Mouse (Mus musculus) left cerebral cortex, postnatal 14 days (tissue): Measurements from ENCODE around the gene Arfip1. TPM values are rescaled to one million over a fixed set of nuclear protein-coding genes. Genes with fewer than 3 reads are reported as not detected.
"Not testable (repeated sequence)": the region's sequence is repeated elsewhere in the genome, so short reads cannot be mapped to it uniquely, and the experiment has no call there.

Source experiments
- DNase-seq, 2 experiments: peaks; one replicate each; pipeline ENCODE4 v3.0.0; 2021 to 2022; ENCODE audit warnings: low spot score in 2 of 2, mixed read lengths in 1 of 2
- intact Hi-C: fragments of 180-260 bp; cut with DNase I; formaldehyde crosslinking; loops from one replicate; pipeline ENCODE4 v1.15.1; 2025
- total RNA-seq, 2 experiments: library from RNA; stranded (reverse); gene quantifications; 2 replicates each; pipeline ENCODE4 v1.2.3; 2021

Gene Arfip1
- total RNA-seq, 2 experiments from 2014 or later = 15.5 to 16.3 TPM

DNA sequence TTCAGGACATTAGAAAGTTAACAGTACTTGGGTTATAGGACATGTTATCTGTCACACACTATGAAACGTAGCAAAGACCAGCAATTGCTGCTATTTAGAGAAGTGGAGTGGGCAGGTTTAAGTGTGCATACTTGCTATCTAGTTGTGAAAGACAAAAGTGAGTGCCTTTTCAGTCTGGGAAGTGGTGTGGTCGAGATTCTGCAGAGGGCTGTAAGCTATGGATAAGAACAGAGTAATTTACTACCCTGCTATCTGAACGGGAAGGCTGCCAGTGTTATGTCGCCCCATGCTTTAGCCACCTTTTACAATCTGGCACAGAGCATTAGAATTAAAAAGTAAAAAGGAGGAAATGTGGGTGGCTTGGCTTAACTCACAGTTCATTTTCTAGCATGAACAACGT, 4.3 kb upstream of the Arfip1 start:
- intact Hi-C loops = no loop called here
- DNase-seq = no peak

DNA sequence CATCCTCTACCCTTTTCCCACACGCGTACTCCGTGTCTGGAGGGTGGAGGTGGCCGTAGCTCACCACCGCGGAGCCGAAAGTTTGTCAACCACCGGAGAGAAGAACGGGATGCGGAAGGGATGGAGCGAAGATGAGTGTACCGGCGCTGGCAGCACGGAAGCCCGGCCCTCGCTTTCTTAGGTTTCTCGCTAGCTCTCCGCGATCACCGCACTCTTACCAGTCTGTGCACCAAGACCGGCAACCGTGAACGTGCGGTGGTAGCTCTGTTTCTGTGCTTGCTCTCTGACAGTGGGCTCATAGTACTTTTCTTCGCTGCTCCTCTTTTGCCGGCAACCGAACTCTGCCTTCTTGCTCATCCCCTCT, 470 bp upstream of the Arfip1 start:
- intact Hi-C loops = no loop called here
- peak in 1 of 2 experiments; percentile 31 for DNase-seq

DNA sequence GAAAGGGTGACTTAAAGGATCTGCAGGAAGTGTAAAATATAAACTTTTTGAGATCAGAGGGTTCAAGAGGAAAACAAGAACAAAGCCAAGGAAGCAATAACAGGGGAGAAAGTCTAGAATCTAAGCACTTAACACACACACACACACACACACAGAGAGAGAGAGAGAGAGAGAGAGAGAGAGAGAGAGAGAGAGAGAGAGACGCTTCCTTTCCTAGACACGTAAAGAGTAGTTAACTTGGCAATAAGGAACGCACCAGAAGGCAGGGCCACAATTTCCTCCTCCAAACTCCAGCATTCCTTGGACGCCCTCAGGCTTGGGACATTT, 766 bp downstream of the Arfip1 start:
- intact Hi-C loops = no loop called here
- DNase-seq = no peak

DNA sequence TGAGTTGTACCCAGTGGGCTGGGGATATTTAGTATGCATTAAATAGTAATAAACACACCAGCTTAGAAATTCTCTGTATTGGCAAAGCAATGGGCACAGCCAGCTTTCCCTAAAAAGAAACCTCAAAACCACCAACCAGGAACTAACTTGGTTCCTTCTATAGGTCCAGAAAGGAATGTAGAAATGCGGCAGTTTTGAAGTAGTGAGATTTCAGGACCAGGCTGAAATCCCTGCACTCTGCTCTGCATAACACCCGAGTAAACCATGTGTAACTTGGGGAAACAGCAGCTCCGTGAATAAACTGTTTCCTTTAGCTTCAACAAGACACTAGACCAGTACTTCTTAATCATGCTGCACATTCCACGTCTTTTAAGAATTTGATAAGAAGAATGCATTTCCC, 1.7 kb downstream of the Arfip1 start:
- intact Hi-C loops = no loop called here
- DNase-seq = no peak

DNA sequence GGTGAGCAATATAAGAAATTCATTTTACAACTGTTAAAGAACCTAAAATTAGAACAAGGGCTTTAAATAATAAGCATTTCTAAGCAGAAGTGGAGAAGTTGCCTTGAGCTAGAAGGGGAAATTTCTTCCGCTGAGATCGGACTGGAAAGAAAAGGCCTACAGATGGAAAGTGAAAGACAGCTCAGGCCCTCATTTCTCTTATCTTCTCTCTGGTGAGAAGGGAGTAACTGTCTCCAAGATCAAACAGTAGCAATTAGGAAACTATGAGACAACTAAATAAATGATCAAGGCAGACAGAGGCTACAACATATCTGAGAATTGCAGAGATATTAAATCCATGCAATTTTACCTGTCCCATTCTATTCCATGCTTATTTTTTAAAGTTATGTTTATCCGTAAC, 11.9 kb downstream of the Arfip1 start:
- DNase-seq = no peak
- intact Hi-C loops = no loop called here

- intact Hi-C loops = no loop called here
- no peak for DNase-seq
Measured at GRCm38 (mm10) chr3:84569587-84569986, 12.8 kb downstream of the Arfip1 start.

GRCm38 (mm10) chr3:84568540-84568939, 13.9 kb downstream of the Arfip1 start:
- DNase-seq = no peak
- intact Hi-C loops = no loop called here

GRCm38 (mm10) chr3:84563415-84563814, 19.0 kb downstream of the Arfip1 start:
- no peak for DNase-seq
- intact Hi-C loops = no loop called here

- DNase-seq, intact Hi-C loops: not testable (repeated sequence)
Measured at GRCm38 (mm10) chr3:84562911-84563310, 19.5 kb downstream of the Arfip1 start.

- intact Hi-C loops = no loop called here
- no peak for DNase-seq
Measured at GRCm38 (mm10) chr3:84558301-84558700, 24.1 kb downstream of the Arfip1 start.

GRCm38 (mm10) chr3:84555780-84556179, 26.6 kb downstream of the Arfip1 start:
- intact Hi-C loops = no loop called here
- no peak for DNase-seq

GRCm38 (mm10) chr3:84547177-84547576, 35.2 kb downstream of the Arfip1 start:
- intact Hi-C loops = loop anchor here (10.0 kb wide), 2 partner anchors 192 to 372 kb away; partner anchors contain the start of gene Gm6525

DNA sequence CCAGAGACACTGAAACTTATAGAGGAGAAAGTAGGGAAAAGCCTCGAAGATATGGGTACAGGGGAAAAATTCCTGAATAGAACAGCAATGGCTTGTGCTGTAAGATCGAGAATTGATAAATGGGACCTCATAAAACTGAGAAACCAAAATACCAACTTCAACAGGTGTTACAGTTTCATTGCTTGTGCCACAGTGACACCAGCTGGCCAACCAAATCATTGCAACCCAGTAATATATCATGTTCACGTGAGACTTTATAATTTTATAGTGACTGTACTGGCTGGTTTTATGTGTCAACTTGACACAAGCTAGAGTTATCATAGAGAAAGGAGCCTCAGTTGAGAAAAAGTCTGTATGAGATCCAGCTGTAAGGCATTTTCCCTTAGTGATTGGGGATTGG, 40.0 kb downstream of the Arfip1 start:
- intact Hi-C loops = loop anchor here (5.0 to 10.0 kb wide), 3 partner anchors 188 to 368 kb away; partner anchors contain the start of gene Gm6525
- DNase-seq = peak; percentile 75 to 79

More at GRCm38 (mm10) chr3:84547177-84547576, 35.2 kb downstream of the Arfip1 start:
- DNase-seq = no peak

DNA sequence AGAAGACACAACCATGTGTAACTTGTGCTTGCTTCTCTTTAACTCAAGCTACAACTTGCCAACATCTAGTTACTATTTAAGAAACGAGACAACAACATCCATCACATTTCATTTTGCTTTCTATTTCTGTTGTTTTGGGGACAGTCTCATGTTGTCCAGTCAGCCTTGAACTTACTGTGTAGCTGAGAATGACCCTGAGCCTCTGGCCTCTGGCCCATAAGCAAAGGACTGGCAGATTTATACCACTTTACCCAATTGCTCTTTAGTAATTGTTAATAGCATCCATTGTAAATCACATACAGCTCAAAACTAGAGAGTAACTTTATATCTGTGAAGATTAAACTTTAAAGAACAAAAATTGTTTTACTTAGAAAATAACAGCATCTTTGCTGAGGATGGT, 40.5 kb downstream of the Arfip1 start:
- no peak for DNase-seq
- intact Hi-C loops = loop anchor here (5.0 to 10.0 kb wide), 3 partner anchors 187 to 367 kb away; partner anchors contain the start of gene Gm6525

- DNase-seq = no peak
- intact Hi-C loops = loop anchor here (5.0 to 10.0 kb wide), 3 partner anchors 186 to 366 kb away; partner anchors contain the start of gene Gm6525
Measured at GRCm38 (mm10) chr3:84540640-84541039, 41.8 kb downstream of the Arfip1 start.

DNA sequence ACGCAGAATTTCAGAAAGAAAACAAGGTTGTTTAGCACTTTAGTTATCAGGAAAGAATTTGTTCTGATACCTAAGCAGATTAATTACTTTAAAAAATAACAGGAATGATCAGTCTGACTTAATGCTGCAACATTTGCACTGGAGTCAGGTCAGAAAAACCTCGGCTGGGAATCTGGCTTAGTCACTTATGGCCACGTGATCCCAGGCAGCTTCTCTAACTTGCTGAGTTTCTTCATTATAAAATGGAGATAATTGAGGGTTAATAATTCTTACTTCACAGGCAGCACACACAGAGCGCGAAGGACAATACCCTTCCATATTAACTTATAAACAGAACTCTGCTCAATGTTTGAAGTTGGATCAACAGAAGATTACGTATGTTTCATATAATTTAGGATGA, 45.4 kb downstream of the Arfip1 start:
- intact Hi-C loops = no loop called here
- no peak for DNase-seq

GRCm38 (mm10) chr3:84533227-84533626, 49.2 kb downstream of the Arfip1 start:
- intact Hi-C loops = no loop called here

GRCm38 (mm10) chr3:84529021-84529420, 53.4 kb downstream of the Arfip1 start:
- intact Hi-C loops = no loop called here
- no peak for DNase-seq

More at GRCm38 (mm10) chr3:84533227-84533626, 49.2 kb downstream of the Arfip1 start:
- DNase-seq = no peak

DNA sequence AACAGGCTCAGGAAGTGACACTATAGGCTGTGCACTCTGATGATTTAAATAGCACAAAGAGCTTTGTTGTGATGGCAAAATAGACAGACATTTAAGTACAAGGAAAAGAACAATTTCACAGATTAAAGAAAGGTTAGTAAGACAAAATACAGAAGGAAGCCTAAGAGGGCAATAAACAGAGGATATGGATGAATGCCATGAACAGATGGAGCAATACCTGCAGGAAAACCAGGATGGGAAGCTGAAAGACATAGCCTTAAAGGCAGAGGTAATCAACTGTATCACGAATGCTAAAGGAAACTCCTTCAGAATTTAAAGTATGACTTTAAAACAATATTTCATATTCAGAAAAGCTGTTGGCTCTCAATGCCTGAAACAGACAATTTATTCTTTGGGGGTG, 57.5 kb downstream of the Arfip1 start:
- intact Hi-C loops = no loop called here
- no peak for DNase-seq

DNA sequence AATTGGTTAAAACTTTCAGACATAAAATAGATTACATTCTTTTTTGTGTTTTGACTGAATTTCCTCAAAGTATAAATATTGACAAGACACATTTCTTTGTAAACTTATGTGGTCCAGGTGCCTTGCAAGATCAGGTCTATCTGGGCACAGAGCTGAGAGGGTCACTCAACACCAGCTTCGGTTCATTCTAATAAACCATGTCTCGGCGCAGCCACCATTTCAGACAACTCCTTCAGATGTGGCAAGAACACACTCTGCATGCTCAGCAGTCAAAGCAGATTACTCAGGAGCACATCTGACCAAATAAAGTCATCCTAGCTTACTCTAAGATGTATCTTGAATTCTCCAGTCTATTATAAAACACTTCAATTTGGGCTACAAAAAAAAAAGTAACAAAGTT, 66.3 kb downstream of the Arfip1 start:
- DNase-seq = no peak
- intact Hi-C loops = no loop called here

- DNase-seq = no peak
- intact Hi-C loops = no loop called here
Measured at GRCm38 (mm10) chr3:84512774-84513515, 69.5 kb downstream of the Arfip1 start.
